Mouse (Mus musculus): Measurements from ENCODE around the gene 4930578C19Rik. TPM values are rescaled to one million over a fixed set of nuclear protein-coding genes. Genes with fewer than 3 reads are reported as not detected.

The 4930578C19Rik gene
- polyA plus RNA-seq, 1 experiment from 2014 or later = 0.79 TPM

DNA sequence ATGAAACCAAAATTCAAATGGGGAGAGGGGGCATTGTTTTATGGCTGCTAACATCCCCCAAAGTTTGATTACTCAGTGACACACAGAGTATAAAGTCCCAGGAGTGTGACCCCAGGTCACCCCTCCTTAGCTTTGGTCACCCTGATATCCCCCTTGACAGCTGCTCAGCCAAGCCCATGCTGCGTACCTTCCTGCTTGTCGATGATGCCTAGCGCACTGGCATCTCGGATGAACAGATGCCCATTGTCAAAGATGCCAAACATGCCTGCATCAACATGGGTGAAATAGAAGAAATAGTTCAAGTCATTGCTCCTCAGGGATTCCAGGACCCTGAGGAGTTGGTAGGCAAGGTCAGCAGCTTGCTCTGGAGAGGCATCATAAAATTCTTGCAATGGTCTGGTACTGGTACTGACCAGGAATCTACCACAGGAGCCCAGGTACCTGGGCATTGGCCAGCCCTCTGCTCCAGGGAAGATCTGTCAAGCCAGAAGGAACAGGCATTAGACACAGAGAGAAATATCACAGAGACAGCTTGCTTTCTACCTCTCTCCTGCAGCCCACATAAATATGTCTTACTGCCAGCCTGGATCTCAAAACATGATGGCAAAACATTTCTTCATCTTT is 40.9 kb downstream of the 4930578C19Rik start:
- H3K4me2 ChIP-seq (ENCODE audit: low read length) = no peak overlapping the region
- no peaks in the 10 kb centered on the region for H3K9me3 ChIP-seq (replicated peaks; ENCODE audit: low read length)
- no peak overlapping the region for H3K27ac ChIP-seq
- no peak for TF ChIP-seq CTCF (IDR thresholded peaks at IDR 0.05; ENCODE audit: low read depth)
- H3K4me1 ChIP-seq (replicated peaks; ENCODE audit: insufficient read depth, low read length) = no peaks in the 10 kb centered on the region
- H3K27me3 ChIP-seq (ENCODE audit: insufficient read depth, low read length) = no peaks in the 10 kb centered on the region
- no peak overlapping the region for H3K9ac ChIP-seq (ENCODE audit: low read depth, low read length)
- no peak overlapping the region for H3K4me3 ChIP-seq (replicated peaks; ENCODE audit: low read depth, low read length)
- ATAC-seq (replicated peaks; ENCODE audit: low FRiP score, low read depth) = no peak
- WGBS = 84% methylated on average over 4 of the region's 4 CpGs
- DNase-seq (ENCODE audit: low spot score) = no peak
- no peaks in the 10 kb centered on the region for H3K36me3 ChIP-seq (ENCODE audit: insufficient read depth, low read length)

DNA sequence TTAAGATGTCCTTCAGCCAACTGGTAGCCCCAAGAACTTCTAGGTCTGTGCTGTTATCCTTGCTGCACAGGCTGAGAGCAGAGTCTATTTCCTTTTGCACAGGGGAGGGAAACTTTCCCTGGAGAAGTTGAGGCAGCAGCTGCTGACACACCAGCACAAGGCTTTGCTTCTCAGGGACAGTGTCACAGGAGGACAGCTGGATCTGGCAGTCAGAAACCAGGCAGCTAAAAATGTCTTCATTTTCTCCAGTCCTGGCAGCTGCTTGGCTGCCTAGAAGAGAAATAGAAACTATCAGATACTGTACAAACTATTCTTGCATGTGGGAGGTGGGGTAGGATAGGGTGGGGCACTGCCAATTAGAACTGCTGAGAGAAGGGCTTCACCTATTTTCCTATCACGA is 42.2 kb downstream of the 4930578C19Rik start:
- Histone ChIP-seq H3K27me3 (ENCODE audit: insufficient read depth, low read length) (no peaks in the 10 kb centered on the region), H3K9me3 (replicated peaks; ENCODE audit: low read length) (no peaks in the 10 kb centered on the region), H3K9ac (ENCODE audit: low read depth, low read length) (no peak overlapping the region), H3K27ac (no peak overlapping the region), H3K4me1 (replicated peaks; ENCODE audit: insufficient read depth, low read length) (no peaks in the 10 kb centered on the region), H3K4me2 (ENCODE audit: low read length) (no peak overlapping the region), H3K4me3 (replicated peaks; ENCODE audit: low read depth, low read length) (no peak overlapping the region), H3K36me3 (ENCODE audit: insufficient read depth, low read length) (no peaks in the 10 kb centered on the region)
- no peak for DNase-seq (ENCODE audit: low spot score)
- TF ChIP-seq CTCF (IDR thresholded peaks at IDR 0.05; ENCODE audit: low read depth) = no peak
- ATAC-seq (replicated peaks; ENCODE audit: low FRiP score, low read depth) = no peak
- 48% methylated on average over 1 of the region's 1 CpGs for WGBS

DNA sequence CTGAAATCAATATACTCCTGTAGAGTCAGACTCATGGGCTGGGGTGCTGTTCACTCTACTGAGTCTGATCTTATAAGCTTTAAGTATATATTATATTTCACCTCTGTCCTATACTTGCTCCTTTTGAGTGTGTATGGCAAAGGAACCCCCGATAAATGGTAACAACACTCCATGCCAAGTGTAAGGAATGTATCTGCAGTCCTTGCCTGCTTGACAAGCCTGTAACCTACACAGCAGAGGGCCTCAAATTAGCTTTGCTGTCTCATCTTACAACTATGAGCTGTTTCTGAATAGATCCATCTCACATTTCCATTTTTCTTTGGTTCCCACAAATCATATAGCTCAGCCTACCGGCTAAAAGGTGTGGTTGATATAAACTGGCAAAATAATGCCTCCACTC is 46.6 kb downstream of the 4930578C19Rik start:
- H3K4me3 ChIP-seq (replicated peaks; ENCODE audit: low read depth, low read length) = no peak overlapping the region
- DNase-seq (ENCODE audit: low spot score) (no peak), ATAC-seq (replicated peaks; ENCODE audit: low FRiP score, low read depth) (no peak)
- H3K27ac ChIP-seq = no peak overlapping the region
- no peak for TF ChIP-seq CTCF (IDR thresholded peaks at IDR 0.05; ENCODE audit: low read depth)
- no peak overlapping the region for H3K9ac ChIP-seq (ENCODE audit: low read depth, low read length)
- H3K4me1 ChIP-seq (replicated peaks; ENCODE audit: insufficient read depth, low read length) = no peaks in the 10 kb centered on the region
- WGBS = 89% methylated on average over 2 of the region's 2 CpGs
- H3K27me3 ChIP-seq (ENCODE audit: insufficient read depth, low read length) = no peaks in the 10 kb centered on the region
- H3K36me3 ChIP-seq (ENCODE audit: insufficient read depth, low read length) = no peaks in the 10 kb centered on the region
- no peak overlapping the region for H3K4me2 ChIP-seq (ENCODE audit: low read length)
- H3K9me3 ChIP-seq (replicated peaks; ENCODE audit: low read length) = no peaks in the 10 kb centered on the region

DNA sequence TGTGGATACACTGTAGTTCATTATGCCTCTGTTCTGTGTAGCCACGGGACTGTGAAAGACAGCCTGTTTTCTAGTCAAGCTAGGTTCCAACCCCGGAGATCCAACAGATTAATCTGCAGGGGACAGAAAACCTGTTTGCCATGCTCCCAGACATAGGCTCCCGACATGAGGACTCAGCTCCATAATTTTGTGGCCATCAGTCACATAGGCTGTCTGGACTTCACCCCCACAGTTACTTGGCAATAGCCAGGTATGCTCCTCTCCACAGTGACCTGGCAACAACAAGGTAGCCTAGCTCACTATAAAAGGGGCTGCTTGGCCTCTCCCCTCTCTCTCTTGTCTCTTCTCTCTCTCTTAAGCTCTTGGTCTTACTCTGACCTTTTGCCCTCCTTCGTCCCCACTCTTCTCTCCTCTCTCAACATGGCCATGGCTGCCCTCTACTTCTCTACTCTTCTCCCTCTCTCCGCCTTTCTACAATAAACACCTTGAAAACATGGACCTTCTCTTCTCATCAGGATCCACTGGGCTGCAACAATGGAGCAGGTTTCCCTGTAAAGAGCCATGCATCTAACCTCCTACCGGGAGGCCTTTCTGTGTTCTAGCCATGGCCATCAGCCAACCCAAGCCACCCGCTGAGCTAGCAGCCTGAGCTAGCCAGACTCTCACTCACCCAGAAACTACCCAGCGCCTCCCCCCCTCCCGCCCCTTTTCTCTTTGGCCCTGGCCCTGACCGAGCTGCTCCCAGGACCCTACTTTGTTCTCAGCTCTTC is 49.9 kb downstream of the 4930578C19Rik start:
- Histone ChIP-seq H3K9me3 (replicated peaks; ENCODE audit: low read length) (no peaks in the 10 kb centered on the region), H3K4me1 (replicated peaks; ENCODE audit: insufficient read depth, low read length) (no peaks in the 10 kb centered on the region), H3K4me3 (replicated peaks; ENCODE audit: low read depth, low read length) (no peak overlapping the region), H3K36me3 (ENCODE audit: insufficient read depth, low read length) (no peaks in the 10 kb centered on the region), H3K27ac (no peak overlapping the region), H3K4me2 (ENCODE audit: low read length) (no peak overlapping the region), H3K9ac (ENCODE audit: low read depth, low read length) (no peak overlapping the region), H3K27me3 (ENCODE audit: insufficient read depth, low read length) (no peaks in the 10 kb centered on the region)
- no peak for TF ChIP-seq CTCF (IDR thresholded peaks at IDR 0.05; ENCODE audit: low read depth)
- ATAC-seq (replicated peaks; ENCODE audit: low FRiP score, low read depth) = no peak
- DNase-seq (ENCODE audit: low spot score) = no peak
- WGBS = 87% methylated on average over 10 of the region's 10 CpGs

DNA sequence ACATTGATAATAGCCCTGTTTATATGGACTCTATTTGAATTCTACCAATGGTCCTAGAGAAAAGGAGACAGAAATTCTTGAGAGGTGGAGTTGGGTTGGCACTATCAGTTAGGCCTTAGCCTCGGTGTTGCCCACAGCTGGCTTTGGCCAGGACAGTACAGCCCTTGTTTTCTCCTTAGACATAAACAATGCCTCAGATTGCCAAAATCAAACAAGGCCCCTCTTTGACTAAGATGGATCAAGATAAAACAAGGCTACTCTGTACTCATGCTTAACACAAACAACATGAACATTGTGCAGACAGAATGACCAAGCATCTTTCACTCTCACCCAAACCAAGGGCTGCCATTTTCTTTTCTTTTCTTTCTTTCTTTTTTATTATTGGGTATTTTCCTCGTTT is 51.6 kb downstream of the 4930578C19Rik start:
- WGBS = 63% methylated on average over 2 of the region's 2 CpGs
- Histone ChIP-seq H3K4me2 (ENCODE audit: low read length) (no peak overlapping the region), H3K9ac (ENCODE audit: low read depth, low read length) (no peak overlapping the region), H3K4me1 (replicated peaks; ENCODE audit: insufficient read depth, low read length) (no peaks in the 10 kb centered on the region), H3K9me3 (replicated peaks; ENCODE audit: low read length) (no peaks in the 10 kb centered on the region), H3K27ac (no peak overlapping the region), H3K36me3 (ENCODE audit: insufficient read depth, low read length) (no peaks in the 10 kb centered on the region), H3K4me3 (replicated peaks; ENCODE audit: low read depth, low read length) (no peak overlapping the region), H3K27me3 (ENCODE audit: insufficient read depth, low read length) (no peaks in the 10 kb centered on the region)
- no peak for TF ChIP-seq CTCF (IDR thresholded peaks at IDR 0.05; ENCODE audit: low read depth)
- ATAC-seq (replicated peaks; ENCODE audit: low FRiP score, low read depth) (no peak), DNase-seq (ENCODE audit: low spot score) (no peak)

DNA sequence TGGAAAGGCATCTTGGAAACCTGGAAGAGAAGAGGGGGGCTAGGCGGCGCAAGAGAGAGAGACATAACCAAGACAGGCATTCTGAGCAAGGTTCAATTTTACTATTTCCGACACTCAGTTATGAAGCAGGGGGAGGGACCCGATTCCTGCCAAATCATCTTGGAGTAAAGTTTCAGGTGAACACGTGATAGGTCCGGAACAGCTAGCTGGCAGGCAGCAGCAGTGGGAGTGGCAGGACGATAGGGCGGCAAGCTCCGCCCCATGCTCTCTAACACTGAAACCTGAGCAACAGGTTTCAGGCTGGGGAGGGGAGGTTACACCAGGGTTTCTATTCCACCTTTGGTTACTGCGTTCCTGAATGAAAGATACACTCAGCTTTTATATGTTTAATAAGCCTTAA is 58.9 kb downstream of the 4930578C19Rik start:
- Histone ChIP-seq H3K27ac (no peak overlapping the region), H3K4me3 (replicated peaks; ENCODE audit: low read depth, low read length) (no peak overlapping the region), H3K4me2 (ENCODE audit: low read length) (no peak overlapping the region), H3K36me3 (ENCODE audit: insufficient read depth, low read length) (no peaks in the 10 kb centered on the region), H3K4me1 (replicated peaks; ENCODE audit: insufficient read depth, low read length) (no peaks in the 10 kb centered on the region), H3K9ac (ENCODE audit: low read depth, low read length) (no peak overlapping the region), H3K27me3 (ENCODE audit: insufficient read depth, low read length) (no peaks in the 10 kb centered on the region), H3K9me3 (replicated peaks; ENCODE audit: low read length) (no peaks in the 10 kb centered on the region)
- ATAC-seq (replicated peaks; ENCODE audit: low FRiP score, low read depth) = no peak
- 54% methylated on average over 10 of the region's 10 CpGs for WGBS
- DNase-seq (ENCODE audit: low spot score) = no peak
- no peak for TF ChIP-seq CTCF (IDR thresholded peaks at IDR 0.05; ENCODE audit: low read depth)
